Mouse (Mus musculus): ENCODE data around the gene Ptprn2.

GRCm38 (mm10) chr12:116892584-116892983 lies 407.1 kb downstream of the Ptprn2 start:
- TF ChIP-seq POLR2A (IDR thresholded peaks at IDR 0.05; ENCODE audit: low read depth, low read length) (no peak), KAT2A (IDR thresholded peaks at IDR 0.05; ENCODE audit: insufficient replicate concordance, low read length) (no peak), MEF2A (IDR thresholded peaks at IDR 0.05; ENCODE audit: borderline replicate concordance, low read depth, low read length) (no peak), ZNF384 (IDR thresholded peaks at IDR 0.05; ENCODE audit: low read depth, low read length) (no peak), EP300 (IDR thresholded peaks at IDR 0.05; ENCODE audit: low read length) (no peak), MYC (IDR thresholded peaks at IDR 0.05; ENCODE audit: low read depth, low read length) (no peak), CTCF (conservative IDR thresholded peaks at IDR 0.05 in 1 of 2, IDR thresholded peaks at IDR 0.05 in 1 of 2; ENCODE audit: low read depth in 2 of 2, low read length in 2 of 2) (no peak), USF1 (IDR thresholded peaks at IDR 0.05; ENCODE audit: low read depth, low read length) (no peak), ZKSCAN1 (IDR thresholded peaks at IDR 0.05; ENCODE audit: borderline replicate concordance, low read depth, low read length) (no peak), MAFK (IDR thresholded peaks at IDR 0.05; ENCODE audit: insufficient replicate concordance, low read length) (no peak)
